Mouse (Mus musculus) urinary bladder, postnatal 36 days (tissue): ENCODE measurements around the gene Med12l.

Experiments used
- DNase-seq, 2 experiments: peaks; one replicate each; pipeline ENCODE4 v3.0.0; 2022; ENCODE audit warnings: low spot score in 2 of 2, mixed read lengths in 1 of 2

Med12l gene

GRCm38 (mm10) chr3:59243384-59243783 lies 237.8 kb downstream of the Med12l start:
- no peak for DNase-seq

GRCm38 (mm10) chr3:59248031-59248430 lies 242.4 kb downstream of the Med12l start:
- DNase-seq, result no peak

- no peak for DNase-seq
Observed at GRCm38 (mm10) chr3:59250454-59250853, 244.8 kb downstream of the Med12l start.

DNA sequence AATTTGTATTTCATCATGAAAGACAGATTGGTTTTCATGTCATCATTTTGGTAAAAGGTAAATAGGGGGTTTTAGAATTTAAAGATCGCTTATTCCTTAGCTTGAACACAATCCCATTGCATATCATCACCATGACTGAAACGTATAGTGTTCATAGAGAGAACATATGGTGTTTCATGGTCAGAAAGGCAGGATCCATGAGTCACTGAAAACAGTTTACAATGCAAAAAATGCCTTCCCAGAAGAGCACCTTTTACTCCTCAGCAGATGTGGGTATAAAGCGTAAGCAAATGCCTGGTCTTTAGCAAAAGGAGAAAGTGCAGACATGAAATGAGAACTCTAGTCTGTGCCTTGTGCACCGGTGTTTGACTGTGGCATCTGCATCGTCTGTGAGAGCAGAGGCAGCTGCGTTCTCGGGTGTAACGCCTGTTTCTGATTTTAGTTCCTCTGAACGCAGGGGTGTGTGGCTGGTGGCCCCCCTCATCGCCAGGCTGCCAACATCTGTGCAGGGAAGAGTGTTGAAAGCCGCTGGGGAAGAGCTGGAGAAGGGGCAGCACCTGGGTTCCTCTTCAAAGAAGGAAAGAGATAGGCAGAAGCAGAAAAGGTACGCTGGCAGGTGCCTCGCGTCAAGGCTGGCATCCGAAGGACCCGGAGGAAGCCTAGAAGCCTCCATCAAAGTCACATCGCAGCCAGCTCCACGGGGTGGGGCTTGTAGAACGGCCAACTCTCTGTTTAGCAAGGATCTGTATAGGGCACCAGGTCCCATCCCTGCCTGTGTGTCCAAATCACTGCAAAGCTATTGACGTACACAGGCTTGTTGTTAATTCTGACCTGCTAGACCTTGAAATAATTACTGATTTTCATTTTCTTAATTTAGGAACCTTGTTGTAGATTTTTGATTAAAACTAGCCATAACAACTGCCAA lies 252.4 kb downstream of the Med12l start:
- no peak for DNase-seq

DNA sequence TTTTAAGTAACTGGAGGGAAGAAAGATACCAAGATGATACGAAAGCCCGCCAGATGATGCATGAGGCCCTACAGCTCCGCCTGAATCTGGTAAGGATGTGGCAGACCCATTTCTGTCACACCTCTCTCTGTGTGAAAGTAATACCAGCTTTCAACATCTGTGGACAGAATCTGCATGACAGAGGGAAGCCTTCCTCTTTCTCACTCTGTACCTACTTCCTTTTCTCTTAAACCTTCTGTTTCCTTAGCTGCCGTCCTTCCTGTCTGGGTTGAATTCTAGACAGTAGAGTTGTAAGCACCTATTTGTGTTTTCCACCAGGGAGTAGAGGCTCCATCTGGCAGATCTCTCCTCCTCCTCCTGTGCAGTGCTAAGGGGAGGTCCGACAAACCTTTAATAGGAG lies 255.1 kb downstream of the Med12l start:
- no peak for DNase-seq

DNA sequence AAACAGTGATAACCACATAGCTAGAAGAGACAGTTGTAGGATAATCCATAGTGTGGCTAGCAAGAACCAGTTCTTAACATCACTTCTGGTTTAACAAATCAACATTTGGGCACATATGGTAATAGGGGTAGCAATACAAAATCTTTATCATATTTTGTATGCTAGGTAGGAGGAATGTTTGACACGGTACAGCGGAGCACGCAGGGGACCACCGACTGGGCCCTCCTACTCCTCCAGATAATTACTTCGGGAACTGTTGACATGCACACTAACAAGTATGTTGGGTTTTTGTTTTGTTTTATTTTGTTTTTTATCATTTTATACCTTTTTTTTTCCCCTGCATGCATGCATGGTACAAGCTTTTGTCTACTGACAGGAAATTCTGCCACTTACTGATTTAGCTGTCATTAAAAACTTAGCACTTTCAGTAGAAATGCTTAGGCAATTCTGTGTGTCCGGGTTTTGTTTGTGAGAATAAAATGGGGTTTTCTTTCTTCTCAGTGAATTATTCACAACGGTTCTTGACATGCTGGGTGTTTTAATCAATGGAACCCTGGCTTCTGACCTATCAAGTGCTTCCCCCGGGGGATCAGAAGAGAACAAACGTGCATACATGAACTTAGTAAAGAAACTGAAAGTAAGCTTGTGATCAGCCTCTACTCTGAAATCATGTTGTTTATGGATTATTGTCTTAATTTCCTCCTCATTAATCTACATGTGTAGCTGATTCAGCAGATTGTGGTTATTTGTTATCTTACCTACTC lies 256.3 kb downstream of the Med12l start:
- DNase-seq, result no peak

- no peak for DNase-seq
Observed at GRCm38 (mm10) chr3:59262704-59263103, 257.1 kb downstream of the Med12l start, which contains the start of gene P2ry12. Gene P2ry12 (minus strand): TSS chr3:59262871.

DNA sequence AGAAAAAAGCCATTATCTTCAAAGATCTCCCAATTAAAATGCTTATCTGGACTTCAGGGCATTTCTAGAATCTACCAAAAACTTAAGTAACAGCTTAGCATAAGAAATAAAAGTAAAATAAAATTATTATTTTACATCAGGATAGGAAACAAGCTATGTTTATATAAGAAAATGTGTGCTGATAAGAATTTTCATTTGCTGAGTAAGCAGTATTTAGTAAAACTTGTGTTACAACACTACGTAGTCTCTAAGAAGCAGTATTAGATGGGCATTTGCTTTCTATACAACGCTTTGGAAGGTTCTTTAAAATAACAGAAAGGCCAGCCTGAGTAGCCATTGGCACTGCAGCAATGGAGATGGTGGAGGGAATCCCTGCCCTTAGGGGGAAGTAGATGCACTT lies 257.8 kb downstream of the Med12l start:
- DNase-seq, result no peak

DNA sequence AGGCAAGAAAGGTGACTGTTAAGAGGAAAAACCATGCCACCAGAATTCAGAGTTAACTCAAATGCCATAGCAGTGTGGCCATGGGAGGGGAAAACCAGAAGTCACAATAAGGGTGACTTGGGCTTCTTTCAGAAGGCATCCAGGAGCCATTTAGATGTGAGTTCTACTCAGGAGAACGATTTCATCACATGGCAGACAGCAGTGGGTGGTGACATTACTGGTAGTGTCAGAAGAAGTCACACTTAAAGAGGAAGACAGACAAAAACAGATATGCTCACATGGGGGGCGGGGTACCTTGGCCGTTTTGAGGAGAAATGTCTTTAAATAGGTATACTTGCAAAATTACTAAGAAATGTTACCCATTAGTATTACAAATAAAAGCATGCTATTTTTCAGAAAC lies 258.4 kb downstream of the Med12l start:
- no peak for DNase-seq

GRCm38 (mm10) chr3:59270811-59271210 lies 265.2 kb downstream of the Med12l start:
- DNase-seq, result no peak

DNA sequence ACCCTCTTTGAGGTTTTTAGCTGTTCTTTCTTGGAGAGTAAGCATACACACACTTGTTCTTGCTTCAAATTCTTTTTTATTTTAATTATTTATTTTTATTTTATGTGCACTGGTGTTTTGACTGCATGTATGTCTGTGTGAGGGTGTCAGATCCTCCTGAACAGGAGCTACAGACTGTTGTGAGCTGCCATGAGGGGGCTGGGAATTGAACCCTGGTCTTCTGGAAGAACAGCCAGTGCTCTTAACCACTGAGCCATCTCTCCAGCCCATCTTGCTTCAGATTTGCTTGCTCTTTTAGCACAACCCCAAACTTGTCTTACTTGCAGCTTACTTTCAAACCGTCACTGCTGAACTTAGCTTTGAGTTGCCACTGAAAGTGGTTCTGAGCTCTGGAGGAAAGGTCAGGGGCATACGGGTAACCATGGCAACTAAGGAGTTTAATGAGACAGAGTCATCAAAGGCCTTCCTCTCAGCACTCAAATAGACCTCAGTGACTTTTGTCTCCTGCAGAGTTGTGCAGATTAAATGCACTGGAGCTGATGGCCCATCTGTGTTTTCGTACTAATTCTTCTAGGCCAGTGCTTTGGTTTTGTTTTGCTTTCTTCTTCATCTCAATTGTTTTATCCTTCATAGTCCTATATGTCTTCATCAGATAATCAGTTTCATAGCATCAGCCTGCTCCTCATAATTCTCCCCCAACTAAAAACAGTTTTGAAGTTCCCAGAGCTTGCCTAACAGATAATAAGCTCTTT lies 272.1 kb downstream of the Med12l start:
- no peak for DNase-seq

GRCm38 (mm10) chr3:59278254-59278533 lies 272.6 kb downstream of the Med12l start:
- DNase-seq, result no peak

DNA sequence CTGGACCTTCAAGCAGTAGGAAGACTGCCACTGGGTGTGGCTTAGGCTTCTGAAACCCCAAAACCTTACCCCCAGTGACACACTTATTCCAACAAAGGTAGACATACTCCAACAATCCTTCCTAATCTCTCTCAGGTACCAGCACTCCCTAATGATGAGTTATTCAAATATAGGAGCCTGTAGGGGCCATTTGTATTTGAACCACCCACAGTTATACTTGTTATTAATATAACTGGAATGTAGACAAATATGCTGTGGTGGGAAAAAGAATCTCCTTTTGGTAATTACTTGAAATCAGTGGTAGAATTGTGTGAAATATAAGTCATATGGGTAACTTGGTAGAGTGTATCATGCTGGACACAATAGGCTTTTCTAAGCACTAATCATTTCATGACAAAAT lies 273.0 kb downstream of the Med12l start:
- no peak for DNase-seq

DNA sequence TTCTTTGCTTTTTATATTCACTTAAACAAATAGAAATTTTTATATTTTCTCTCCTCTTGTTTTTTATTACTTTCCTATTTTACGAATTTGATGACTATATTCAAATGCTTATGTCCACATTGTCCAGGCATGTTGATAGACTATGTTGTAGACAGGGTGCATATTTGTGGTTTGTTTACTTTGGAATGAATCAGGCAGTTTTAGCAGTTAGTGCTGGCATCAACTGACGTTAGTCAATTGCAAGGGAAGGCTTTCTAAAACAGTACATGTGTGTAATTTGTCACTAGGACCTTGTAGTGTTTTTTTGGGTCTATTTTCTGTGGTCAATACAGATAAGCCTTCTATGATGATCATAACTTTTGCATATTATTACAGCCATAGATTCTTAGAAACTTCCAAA lies 284.9 kb downstream of the Med12l start:
- no peak for DNase-seq

GRCm38 (mm10) chr3:59293437-59294199 lies 288.0 kb downstream of the Med12l start:
- DNase-seq, result no peak

- no peak for DNase-seq
Observed at GRCm38 (mm10) chr3:59295699-59296562, 290.3 kb downstream of the Med12l start.

- no peak for DNase-seq
Observed at GRCm38 (mm10) chr3:59296563-59297130, 291.0 kb downstream of the Med12l start.

- no peak for DNase-seq
Observed at GRCm38 (mm10) chr3:59297653-59298052, 292.0 kb downstream of the Med12l start.

- DNase-seq, result no peak
Observed at GRCm38 (mm10) chr3:59304944-59305343, 299.3 kb downstream of the Med12l start.

GRCm38 (mm10) chr3:59305518-59305917 lies 299.9 kb downstream of the Med12l start:
- no peak for DNase-seq
